Mouse (Mus musculus) kidney, postnatal 14 days (tissue): ENCODE data around the gene Mettl26.

Source experiments
- DNase-seq: peaks from one replicate; pipeline ENCODE4 v3.0.0; 2022; ENCODE audit warnings: mixed read lengths

Gene Mettl26

DNA sequence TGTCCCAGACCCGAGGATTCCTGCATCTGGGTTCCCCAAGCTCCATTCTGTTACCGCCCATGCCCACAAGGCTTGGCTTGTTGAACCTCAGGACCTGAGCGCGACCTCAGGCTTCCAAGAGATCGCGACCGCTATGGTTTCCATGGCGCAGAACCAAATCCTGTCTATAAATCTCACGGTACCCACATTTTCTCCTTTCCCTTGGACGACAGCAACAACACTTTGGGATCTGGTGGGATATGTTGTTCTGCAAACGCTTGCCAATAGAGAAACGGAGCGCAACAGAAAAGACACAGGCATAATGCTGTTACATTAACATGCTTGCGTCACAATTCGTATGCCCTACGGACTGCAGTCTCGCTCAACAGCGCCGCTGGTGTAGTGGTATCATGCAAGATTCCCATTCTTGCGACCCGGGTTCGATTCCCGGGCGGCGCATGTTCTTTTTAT, at the start of gene Mettl26:
TSS of gene Mettl26 (plus strand) at position 354 of the 450 bp plus-strand sequence.
- DNase-seq = peak; percentile 94

DNA sequence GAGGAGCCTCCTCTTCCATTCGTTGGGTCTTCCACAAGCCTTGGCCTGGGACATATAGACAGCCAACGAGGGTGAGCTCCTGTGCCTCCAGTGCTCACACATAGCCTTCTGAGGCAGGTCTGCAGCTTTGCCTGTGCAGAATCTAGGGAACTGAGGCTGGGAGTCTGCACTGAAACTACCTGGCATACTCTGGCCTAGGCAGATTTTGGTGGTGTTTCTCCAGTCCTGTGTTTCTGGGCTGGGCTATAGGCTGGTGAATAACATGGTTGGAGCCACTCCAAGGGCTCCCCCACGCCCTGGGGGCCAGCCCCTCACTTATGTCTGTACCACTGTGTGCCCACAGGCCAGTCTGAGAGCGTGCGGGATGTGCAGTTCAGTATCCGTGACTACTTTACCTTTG, 49.6 kb upstream of the Mettl26 start:
- no peak for DNase-seq

DNA sequence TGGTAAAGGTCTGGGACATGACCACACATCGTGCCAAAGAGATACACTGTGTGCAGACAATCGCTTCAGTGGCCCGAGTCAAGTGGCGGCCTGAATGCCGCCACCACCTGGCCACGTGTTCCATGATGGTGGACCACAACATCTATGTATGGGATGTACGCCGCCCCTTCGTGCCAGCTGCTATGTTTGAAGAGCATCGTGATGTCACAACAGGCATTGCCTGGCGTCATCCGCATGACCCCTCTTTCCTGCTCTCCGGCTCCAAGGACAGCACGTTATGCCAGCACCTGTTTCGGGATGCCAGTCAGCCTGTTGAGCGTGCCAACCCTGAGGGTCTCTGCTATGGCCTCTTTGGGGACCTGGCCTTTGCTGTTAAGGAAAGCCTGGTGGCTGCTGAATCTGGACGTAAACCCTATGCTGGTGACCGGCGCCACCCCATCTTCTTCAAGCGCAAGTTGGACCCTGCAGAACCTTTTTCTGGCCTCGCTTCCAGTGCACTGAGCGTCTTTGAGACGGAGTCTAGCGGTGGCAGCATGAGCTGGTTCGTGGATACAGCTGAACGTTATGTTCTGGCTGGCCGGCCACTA, 48.8 kb upstream of the Mettl26 start:
- DNase-seq = no peak

DNA sequence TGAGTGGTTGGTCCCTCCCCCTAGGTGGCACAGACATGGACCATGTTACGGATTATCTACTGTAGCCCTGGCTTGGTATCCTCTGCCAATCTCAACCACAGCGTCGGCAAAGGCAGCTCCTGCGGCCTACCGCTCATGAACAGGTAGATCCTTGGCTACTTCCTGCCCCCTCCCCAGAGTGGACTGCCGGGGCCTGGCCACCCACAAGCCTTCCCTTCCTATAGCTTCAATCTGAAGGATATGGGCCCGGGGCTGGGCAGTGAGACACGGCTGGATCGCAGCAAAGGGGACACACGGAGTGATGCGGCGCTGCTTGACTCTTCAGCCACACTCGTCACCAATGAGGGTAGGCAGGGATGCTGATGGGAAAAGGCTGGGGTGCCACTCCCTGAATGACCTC, 47.9 kb upstream of the Mettl26 start:
- no peak for DNase-seq

DNA sequence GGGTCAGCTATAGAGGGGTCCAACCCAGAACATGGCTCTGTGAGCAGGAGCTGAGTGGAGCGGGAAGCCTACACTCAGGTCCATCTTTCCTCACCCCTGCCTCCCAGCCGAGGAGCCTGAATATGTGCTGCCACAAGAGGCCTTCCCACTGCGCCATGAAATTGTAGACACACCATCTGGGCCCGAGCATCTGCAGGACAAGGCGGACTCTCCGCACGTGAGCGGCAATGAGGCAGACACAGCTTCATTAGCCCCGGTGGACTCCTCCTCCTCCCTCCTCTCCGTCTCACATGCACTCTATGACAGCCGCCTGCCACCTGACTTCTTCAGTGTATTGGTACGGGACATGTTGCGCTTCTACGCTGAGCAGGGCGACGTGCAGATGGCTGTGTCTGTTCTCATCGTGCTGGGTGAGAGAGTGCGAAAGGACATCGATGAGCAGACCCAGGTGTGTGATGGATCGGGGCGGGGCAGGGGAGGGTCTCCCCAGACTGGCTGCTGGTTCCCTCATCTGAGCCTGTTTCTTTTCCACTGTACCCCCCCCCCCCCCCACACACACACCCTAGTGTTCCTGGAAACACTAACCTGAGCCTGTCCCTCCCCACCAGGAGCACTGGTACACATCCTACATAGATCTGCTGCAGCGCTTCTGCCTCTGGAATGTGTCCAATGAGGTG, 47.2 kb upstream of the Mettl26 start:
- no peak for DNase-seq

DNA sequence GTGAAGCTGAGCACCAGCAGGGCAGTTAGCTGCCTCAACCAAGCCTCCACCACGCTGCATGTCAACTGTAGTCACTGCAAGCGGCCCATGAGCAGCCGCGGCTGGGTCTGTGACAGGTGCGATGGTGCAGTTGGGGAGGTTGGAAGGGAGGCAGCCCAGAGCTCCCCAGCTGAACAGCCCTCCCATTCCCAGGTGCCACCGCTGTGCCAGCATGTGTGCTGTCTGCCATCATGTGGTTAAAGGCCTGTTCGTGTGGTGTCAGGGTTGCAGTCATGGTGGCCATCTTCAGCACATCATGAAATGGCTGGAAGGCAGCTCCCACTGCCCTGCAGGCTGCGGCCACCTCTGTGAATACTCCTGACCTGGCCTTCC, 46.7 kb upstream of the Mettl26 start:
- no peak for DNase-seq

DNA sequence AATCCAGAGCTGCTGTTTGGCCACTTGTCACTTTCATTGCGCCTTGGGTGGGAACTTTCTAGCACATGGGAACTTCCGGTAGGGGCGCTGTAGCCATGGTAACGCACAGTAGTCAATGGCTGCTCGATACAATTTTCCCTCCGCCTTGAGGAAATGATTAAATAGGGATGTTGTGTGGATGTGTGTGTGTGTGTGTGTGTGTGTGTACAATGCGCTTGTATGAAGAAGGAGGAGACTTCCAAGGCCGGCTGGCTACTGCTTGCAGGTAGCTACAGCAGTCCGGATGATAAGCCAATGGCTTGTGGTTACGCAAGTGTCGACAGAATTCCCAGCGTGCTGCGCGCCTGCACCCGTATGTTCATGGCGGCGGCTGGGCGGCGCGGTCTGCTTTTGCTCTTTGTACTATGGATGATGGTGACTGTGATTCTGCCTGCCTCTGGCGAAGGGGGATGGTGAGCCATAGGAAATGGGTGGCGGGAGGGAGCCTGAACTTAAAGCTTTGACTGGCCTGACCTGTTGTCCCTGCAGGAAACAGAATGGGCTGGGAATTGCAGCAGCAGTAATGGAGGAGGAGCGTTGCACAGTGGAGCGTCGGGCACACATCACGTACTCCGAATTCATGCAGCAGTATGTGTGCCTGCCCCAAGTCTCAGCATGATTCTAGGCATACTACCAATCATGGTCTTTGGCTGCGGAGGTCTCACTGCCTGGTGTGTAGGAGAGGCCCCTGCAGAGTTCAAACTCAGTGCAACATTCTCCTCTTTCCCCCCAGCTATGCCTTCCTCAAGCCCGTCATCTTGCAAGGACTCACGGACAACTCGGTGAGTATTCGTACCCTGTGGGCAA, 45.9 kb upstream of the Mettl26 start, which contains the start of gene Jmjd8:
TSS of gene Jmjd8 (plus strand) at position 156 of the 846 bp plus-strand sequence.
- peak; percentile 88 for DNase-seq

DNA sequence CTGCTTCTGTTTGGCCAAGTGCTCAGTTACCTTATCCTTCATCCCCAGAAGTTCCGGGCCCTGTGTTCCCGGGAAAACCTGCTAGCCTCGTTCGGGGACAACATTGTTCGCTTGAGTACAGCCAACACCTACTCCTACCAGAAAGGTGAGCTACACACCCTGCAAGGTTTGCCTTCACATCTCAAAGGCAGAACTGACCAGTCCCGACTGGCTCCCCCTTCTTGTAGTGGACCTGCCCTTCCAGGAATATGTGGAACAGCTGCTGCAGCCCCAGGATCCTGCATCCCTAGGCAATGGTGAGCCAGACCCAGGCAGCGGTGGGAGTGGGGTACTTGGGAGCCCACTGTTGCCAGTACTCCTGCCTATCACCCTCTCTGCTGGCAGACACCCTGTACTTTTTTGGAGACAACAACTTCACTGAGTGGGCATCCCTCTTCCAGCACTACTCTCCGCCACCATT, 45.3 kb upstream of the Mettl26 start:
- DNase-seq = no peak

DNA sequence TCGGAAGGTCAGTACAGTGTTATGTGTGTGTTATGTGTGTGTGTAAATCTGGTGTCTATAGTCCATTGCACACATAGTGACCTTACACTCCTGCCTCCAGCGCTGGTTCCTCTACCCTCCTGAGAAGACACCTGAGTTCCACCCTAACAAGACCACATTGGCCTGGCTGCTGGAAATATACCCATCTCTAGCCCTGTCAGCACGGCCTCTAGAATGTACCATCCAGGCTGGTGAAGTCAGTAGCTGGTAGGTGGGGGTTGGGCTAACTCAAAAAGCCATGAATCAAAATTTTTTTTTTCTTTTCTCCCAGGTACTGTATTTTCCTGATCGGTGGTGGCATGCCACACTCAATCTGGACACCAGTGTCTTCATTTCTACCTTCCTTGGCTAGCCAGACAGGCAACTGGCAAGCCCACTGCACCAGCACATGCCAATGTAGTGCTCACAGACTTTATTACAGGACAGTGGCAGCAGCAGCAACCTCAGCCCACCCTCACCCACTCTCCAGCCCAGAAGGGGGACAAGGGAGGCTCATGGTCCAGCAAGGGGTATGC, 44.6 kb upstream of the Mettl26 start:
- DNase-seq = no peak

DNA sequence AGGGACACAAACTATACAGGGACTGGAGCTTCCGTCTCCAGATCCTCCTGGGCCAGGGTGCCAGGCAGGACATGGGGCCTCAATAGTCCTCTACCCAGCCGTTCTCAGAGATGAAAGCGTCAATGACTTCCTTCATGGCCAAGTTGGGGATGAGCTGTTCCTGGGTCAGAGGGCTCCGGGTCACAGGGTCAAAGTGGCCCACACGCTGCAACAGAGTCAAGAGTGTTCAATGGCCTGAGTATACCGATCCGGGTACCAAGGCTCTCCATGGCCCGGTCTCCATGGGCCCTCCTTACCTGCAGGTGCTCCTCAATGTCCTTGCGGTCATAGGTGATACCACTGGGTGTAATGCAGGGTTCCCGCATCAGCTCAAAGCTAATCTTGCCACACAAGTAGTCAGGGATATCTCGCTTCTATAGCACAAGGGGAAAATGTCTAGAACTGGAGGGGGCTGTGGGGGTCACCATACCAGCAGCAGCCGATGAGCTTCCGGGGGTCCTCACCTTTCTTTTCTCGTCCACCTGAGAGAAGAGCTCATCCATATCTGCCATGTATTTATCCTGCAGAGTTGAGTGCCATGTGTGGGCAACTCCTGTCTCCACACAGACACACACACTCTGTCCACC, 44.0 kb upstream of the Mettl26 start:
- DNase-seq = no peak

DNA sequence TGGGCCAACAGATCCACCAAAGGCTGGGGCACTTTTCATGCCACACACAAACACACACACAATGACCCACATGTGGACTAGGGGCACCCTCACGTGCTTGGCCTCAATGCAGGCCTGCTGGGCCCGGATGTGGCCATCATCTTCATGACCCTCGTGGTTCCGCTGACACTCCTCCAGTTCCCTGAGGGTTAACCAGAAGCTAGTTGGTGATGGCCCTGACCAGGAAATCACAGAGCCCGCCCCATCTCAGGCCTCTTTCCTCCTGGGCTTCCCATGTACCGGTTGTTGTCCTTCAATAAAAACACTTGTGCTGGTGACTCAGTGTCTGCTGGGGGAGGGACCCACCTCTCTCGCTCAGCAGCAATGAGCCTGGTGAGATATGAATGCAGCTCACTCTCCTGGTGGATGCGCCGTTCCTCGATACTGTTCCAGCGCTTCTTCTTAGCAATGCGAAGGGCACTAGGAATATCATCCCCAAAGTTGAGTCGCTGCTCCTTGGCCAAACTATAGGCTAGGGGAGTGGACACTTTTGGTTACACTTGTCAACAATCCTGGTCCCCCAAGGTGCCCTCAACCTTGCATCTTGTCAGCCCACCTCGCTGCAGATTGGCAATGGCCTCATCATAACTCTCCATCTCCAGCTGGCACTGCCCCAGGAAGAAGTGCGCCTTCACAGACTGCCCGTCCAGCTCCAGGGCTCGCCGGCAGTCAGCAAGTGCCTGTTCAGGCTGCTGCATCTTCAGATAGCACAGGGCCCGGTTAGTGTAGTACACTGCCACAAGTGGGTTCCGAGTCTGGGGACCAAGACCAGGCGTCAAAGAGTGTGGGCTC, 43.2 kb upstream of the Mettl26 start:
- DNase-seq = no peak

DNA sequence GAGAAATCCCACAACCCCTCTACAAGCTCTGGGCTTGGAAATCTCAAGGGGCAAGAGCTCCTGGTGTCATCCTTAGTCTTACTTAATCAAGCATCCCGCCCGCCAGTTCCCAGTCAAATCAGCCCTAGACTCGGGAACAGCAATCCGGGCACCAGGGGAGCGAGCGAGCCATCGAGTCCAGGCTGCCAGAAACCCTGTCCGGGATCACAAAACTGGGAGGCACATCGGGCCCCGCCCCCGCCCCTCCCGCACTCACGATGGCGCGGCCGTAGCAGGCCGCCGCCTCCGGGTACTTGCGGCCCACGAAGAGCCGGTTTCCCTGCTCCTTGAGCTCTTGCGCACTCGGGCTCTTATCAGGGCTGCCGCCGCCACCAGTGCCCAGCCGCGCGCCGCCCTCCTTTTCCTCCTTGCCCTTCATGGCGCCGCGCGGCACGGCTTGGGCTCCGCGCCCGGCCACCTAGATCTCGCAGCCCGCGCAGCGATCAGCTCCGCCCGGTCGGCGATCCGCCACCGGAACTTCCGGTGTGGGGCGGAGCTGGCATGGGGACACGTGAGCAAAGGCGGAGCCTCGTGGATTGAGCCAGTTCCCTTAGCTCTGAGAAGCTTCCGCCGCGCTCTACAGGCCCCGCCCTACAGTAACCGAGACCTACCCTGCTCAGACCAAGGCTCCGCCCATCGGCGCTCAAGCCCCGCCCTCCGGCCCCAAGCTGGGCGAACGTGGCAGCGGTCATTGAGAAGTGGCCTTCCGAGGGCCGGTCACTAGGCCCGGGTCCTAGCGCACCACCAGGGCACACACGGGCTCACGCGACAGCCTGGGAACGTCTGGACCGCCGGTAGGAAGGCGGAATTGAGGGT, 42.2 kb upstream of the Mettl26 start:
- peak; percentile 100 for DNase-seq

DNA sequence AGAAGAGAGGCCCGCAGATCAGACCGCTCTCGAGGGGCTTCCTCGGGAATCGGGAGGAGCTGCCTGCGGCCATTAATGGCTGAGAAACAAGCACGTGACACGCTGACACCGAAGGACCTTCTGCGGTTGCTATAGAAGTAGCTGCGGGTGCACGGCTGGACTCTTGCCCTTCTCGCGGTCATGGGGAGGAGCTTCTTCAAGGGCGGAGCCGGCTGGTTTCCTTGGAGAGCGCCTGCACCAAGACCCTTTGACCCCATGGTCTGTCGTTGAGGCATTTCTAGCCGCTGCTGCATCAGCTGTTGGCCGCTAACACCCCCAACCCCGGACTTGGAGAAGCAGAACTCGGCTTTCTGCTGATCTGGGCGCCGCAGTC, 41.6 kb upstream of the Mettl26 start, which contains the start of gene Stub1:
TSS of gene Stub1 (minus strand) at position 114 of the 373 bp plus-strand sequence.
- peak; percentile 97 for DNase-seq

DNA sequence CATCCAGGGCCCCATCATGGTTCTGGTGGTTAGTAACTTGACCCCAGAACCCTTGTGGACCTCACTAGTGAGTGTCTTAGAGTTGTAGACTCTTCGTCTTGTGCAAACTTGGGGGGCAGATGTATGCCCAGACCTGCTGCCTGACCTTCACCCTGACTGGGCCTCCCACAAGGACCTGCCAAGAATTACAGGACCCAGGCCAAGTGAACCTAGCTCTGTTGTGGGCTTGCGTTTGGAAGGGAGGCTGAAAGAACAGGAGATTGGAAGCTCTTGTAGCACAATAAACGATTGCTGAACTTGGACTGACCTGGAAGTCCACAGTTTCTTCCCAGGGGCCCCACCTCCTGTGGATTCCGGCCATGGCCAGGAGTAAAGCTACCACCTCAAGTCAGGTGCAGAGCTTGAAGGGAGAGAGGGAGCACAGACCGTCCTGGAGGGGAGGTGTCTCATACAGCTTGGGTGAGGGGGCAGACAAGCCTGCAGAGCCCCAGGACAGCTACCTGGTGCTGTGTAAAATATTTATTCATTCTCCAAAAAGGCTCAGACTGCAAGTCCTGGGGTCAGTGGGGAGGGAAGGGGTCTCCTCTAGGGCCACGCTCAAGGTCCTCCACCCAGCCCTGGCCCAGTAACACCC, 40.8 kb upstream of the Mettl26 start:
- peak; percentile 73 for DNase-seq

DNA sequence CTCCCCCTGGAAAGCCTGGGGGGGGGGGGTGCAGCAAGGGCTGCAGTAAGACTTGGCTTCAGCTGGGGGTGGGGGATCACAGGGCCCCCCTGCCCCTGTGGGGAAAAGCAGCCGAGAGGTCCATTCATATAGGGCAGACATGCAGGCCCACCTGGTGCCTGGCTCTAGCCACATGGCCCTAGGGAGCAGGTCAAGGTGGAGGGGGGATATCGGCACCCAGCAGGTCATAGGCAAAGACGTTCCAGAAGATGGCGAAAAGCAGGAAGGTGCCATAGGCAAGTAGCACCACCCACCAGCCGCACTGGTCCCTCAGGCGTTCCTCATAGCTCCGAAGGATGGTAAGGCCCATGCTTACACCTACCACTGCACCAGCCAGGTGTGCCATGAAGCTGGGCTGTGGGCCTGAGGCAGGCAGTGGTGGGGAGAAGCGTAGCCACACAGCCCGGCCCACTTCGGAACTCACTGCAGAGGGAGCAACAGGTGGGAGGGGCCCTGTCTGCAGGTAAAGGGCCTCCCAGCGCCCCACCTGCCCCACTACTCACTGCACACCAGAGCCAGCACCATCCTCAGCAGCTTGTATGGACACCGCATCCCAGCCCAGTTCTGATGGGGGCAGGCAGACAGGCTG, 40.2 kb upstream of the Mettl26 start:
- DNase-seq = no peak

DNA sequence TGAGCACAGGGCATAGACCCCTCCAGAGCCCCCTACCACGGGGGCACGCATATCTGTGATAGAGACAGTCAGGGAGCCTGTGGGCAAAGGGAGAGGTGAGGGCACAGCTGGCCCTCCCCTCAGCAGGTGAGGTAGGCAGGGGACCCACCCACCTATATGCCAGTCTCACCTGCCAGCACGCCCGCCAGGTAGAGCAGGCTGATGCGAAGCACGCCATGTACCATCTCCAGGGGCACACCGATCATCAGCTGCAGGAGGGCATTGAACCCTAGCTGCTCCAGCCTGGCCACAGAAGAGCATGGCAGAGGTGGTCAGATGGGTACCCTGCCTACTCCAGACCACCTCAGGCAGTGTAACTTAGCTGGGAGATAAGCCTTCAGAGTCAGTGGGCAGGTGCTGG, 39.6 kb upstream of the Mettl26 start:
- DNase-seq = no peak

DNA sequence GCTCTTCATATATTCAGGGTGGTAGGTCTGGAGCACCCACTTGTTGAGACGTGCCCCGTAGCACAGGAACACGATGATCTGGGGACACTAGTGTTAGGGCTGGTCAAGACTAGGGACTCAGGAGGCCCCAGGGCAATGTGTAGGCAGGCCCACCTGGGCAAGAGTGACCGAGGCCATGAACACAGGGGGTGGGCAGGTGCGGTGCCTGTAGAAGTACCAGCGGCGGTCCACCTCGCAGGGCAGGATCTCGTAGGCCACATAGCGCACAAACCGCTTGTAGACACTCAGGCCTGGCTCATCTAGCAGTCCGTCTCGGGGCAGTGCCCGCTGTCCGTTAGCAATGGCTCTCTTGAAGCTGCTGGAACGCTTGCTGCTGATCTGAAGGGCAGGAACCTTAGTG, 39.1 kb upstream of the Mettl26 start:
- DNase-seq = no peak

DNA sequence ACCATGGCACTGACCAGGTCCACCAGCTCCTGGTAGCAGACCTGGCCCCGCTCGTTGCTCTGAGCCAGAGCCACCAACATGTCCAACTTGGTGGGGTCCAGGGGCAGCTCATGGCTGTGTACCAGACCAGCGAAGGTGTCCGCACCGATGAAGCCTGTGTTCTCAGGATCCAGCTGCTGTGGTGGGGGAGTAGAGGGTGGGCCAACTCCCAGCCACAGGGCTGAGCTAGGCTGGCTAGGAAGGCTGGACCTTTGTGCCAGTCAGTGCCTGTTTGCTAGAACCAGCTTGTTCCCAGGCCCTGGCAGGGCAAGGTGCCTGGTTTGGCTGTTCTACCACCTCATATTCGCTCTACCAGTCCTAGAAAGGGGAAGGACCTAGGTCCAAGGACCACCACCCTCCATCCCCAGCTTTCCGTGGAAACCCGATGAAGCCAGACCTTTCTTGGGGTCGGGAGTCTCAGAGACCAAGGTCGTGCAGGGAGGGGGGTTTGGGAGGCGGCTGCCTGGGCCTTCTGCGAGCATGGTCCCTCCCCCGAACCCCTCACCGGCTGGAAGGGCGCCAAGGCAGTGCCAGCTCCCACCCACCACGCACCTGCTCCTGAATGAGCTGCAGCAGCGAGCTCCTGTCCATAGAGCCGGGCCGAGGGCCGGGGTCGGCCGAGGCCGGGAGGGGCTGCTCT, 38.3 kb upstream of the Mettl26 start:
- peak; percentile 64 for DNase-seq

DNA sequence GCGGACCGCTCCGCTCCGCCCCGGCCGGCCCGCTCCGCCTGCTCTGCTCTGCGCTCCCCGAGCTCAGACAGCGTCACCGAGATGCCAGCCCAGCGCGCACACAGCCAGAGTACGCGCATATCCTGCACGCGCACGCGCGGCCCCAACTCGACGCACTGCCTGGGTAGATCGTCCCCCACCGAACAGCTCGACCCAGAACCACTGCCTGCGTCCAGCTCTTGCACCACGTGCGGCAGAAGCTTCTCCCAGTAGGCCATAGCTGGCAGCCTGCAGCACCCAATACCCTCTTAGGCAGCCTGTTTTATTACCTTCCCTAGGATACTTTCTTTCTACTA, 37.8 kb upstream of the Mettl26 start, which contains the start of gene Rhbdl1:
TSS of gene Rhbdl1 (minus strand) at position 220 of the 335 bp plus-strand sequence.
- peak; percentile 85 for DNase-seq
